Mouse (Mus musculus): ENCODE results near the gene Nsl1.
"Not testable (repeated sequence)": the region's sequence is repeated elsewhere in the genome, so short reads cannot be mapped to it uniquely, and the experiment has no call there.

Gene Nsl1

DNA sequence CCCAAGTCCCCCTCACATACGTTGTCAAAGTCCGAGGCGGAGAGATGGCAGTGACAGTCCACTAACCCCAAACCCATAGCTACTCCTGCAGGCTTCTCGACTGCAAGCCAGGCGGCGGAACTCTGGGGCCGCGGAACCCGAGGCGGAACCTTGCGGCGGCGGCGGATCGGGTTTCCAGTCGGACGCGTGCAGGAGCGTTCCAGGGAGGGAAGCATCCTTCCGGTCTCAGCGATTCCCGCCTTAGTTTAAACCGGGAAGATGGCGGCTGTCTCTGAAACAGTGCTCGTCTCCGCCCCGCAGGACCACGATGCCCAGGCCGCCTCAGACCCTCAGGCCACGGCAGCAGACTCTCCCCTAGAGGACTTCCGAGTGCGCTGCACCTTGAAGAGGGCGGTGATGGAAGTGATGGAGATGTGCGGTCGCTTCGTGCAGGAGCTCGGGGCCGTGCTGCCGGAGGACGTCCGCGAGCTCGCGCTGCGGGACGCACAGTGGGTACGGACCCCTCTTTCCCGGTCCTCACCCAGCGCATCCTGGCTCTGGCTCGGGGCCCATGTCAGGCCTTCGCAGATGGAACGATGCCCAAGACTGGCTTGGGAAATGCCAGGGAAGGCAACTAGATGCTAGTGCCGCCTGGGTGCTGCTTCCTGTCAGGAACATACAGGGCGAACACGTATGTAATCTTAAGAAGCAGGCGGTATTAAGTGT, at the start of gene Nsl1, which contains the start of gene Tatdn3:
Nsl1 (plus strand) TSS at position 232 of the 705 bp plus-strand sequence.
Tatdn3 (minus strand) TSS at position 152 of the 705 bp plus-strand sequence.
- peak; percentile 94 for DNase-seq

DNA sequence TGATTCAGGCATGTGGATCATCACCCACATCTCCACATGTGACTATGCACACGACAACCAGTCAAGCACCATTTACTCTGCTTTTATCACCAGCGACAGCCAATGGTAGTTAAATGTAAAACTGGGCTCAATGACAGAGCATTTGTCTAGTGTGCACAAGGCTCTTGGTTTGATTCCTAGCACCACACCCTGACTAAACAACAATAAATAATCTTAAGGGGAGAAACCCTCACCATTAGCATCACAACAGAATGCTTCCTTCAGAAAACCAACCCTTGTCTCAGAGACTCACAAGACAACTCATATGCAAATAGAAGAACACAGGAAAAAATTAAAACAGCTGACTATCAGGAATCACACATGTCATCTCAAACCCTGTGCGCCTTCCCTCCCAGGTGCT, 48.5 kb upstream of the Nsl1 start:
- DNase-seq: no peak

DNA sequence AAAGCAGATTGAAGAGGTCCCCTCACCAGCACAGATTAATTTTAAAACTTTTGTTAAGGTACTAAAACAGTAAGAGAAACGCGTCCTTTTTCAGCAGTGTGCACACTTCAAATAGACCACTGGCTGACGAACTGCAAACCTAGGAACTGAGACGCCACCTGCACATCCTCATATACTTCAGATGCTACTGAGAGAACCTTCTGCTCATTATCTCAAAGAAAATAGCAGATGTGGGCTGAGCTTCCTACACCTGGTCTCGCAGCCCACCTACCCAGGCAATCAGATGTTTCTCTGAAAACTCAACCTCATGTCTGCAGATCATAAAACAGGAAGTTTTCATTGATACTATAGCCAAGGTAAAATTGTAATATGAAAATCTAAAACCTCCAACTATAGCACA, 43.0 kb upstream of the Nsl1 start:
- DNase-seq: no peak

DNA sequence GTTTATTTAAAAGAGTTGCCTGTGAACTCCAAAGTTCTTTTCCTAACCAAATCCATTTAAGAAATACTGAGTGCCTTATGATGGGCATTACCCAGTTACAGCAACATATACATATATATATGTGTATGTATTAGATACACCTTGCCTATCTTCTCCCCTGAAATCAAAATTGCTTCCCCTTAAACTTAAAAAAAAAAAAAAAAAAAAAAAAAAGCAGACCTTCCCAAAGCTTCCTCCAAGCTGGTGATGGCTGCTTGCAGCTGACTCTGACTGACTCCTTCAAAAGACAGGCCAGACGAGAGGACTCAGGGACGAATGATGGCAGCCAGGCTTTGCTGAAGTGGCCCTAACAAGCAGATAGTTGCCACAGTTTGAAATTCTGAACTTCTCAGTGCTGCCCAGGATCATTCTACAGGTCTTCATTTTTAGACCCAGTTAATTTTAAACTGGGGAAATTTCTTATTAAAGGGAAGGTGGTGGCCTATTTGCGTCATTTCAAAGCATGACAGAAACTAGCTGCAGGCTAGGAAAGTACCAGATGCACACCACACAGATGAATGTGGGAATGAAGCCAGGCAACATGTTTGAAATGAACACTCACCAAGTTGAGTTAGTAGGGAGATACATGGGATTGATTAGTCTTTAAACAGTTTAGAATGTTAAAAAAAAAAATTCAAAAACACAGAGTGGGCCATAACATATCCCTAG, 42.4 kb upstream of the Nsl1 start:
- no peak for DNase-seq

DNA sequence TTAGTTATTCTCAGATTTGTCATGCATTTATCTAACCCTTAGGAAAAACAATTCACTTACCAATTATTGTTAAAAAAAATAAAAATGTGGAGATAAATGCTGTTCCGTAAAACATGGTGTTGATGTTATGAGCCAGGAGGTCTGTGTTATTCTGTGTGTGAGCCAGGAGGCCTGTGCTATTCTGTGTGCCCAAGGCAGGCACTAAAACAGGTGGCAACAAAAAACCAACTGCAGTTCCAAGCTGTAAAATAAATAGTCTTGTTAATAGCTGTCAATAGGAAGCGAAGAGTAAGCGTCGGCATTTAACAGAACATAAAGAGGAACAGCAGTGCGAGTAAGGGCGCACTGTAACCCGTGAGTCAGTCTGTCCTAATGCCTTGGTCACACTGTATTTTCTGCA, 41.8 kb upstream of the Nsl1 start:
- no peak for DNase-seq

DNA sequence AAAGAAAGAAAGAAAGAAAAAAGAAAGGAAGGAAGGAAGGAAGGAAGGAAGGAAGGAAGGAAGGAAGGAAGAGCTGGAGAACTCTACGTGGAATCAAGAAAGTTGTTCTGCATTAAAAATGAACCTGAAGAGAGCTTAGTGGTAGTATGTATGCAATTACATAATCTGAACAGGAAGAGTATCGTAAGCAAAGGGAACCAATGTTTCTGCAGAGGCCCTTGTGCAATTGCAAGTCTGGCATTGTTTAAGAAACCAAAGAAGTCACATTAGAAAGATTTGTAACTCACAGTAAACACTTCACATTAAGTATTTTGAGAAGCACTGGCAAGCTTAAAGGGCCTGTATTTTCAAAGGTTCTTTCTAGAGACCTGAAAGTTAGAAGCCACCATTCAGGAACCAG, 39.7 kb upstream of the Nsl1 start:
- DNase-seq: no peak

DNA sequence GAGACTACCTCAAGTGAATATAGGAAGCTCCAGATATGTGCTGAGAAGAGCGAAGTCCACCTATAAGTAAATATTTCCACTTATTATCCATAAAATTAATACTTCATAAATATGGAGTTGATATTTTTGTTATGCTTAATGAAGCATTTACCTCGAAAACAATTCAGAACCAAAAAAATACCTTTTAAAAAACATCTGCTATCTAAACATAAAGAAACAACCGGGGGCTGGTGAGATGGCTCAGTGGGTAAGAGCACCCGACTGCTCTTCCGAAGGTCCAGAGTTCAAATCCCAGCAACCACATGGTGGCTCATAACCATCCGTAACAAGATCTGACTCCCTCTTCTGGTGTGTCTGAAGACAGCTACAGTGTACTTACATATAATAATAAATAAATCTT, 39.0 kb upstream of the Nsl1 start:
- DNase-seq: not testable (repeated sequence)

DNA sequence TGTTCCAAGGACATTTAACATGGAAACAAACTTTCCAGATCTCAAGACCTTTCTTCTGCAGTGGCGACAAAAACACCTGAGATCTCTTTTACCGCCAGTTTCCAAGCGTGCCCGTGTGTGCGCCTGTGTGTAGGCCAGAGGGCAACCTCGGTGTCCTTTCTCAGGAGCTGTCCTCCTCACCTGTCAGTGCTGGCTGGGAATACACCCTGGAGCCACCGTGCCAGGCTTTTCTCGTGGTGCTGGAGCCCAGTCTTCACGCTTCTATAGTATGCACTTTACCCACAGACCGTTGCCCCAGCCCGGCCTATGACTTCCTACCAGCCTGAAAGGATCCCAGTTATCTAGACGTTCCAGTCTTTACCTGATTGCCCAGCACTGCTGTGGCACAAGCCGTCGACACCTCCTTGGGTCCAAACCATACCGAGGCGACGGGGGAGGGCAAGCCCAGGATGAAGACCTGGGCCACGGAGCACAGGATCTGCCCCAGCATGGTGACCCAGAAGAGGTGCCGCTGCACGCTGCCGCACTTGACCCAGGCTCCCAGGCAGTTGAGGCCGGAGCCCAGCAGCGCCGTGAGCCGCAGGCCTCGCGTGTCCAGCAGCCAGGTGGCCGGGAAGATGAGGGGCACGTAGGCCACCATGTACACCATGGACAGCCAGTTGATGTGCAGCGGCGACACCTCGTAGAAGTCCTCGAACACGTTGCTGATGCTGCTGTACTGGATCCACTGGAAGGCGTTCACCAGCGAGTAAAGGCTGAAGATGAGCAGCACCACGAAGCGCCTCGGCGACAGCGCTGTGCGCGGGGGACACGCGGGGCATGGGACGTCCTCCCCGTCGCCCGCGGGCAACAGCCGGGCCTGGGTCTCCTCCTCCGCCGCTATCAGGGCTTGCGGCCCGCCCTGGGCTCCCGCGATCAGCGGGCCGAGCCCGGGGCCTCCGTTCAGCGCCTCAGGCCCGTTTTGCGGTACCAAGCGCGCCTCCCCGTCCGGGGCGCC, 37.5 kb upstream of the Nsl1 start:
- peak; percentile 7 for DNase-seq

DNA sequence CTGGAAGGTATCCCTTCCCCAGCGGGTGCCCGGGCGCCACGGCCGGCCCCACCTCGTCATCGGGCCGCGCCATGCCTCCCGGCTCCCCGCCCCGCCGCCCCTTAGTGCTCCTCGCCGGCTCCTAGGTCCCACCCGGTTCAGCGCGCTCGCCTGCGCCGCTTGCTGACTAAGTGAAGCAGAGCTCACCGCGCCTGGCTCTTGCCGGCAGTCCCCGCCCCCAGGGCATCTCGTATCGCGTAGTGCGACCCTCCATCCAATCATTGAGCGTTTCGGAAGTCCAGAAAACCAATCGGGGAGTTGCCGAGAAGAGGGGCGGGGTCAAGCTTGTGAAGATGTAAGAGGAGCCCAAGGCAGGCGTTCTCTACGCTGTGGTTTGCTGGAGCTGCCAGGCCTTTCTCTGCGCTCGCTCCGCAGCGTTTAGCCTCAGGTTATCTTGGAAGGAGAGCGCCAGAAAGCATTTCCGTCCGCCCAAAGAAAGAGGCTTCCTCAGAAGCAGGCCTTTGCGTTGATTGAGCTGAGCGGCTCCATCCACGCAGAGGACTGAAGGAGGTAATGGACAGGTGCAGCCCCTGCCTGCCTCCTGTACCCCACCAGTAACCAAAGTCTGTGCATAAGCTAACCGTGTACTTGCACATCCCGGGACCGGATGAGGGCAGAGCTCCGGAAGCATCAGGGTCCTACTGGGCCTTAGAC, 36.6 kb upstream of the Nsl1 start, which contains the start of gene Flvcr1:
Flvcr1 (minus strand) TSS at position 138 of the 693 bp plus-strand sequence.
- DNase-seq: peak; percentile 96

DNA sequence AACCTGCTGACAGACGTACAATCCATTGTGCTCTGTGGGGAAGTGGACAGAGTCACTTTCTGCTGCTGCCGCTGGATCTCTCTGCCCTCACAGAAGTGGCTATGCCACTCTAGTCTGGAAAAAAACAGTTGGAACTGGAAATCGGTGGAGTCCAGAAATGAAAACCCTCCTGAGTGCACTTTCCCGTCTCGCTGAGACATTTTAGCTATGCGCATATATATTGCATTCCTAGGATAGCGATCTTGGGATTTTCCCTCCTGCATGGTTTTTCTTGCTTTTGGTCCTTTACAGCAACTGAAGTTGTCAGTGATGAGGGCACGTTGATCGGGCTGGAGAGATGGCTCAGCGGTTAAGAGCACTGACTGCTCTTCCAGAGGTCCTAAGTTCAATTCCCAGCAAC, 32.6 kb upstream of the Nsl1 start:
- no peak for DNase-seq

DNA sequence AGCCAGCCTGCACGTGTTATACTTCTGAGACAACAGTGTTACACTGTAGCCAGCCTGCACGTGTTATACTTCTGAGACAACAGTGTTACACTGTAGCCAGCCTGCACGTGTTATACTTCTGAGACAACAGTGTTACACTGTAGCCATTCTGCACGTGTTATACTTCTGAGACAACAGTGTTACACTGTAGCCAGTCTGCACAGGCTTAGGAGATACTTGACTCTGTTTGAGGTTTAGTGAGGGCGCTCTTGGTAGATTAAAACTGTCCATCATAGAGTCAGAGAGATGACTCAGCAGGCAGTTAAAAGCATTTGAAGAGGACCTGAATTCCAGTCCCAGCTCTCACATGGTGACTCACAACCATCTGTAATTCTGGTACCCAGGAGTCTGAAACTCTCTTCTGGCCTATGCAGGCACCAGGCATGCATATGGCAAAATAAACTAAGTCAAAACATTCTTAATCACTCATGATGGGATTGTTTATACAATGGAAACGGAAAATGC, 31.8 kb upstream of the Nsl1 start:
- DNase-seq: not testable (repeated sequence)

DNA sequence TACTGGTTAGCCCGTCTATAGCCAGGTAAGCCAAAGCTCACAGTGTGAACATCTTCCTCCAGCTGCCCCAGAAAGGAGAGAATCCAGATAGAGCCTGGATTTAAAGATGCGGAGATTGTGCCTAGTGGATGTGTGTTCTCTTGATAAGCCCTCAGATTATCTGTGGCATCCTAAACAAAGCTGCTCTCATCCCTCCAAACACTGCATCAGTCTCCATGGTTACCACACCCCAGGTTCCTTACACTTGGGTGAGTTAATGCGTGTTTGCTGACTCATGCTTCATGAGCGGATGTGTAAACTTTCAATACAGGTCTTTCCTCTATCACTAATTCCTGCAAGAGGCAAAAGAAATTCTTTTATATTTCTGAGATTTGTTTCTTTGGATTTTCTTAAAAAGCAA, 27.2 kb upstream of the Nsl1 start:
- no peak for DNase-seq

DNA sequence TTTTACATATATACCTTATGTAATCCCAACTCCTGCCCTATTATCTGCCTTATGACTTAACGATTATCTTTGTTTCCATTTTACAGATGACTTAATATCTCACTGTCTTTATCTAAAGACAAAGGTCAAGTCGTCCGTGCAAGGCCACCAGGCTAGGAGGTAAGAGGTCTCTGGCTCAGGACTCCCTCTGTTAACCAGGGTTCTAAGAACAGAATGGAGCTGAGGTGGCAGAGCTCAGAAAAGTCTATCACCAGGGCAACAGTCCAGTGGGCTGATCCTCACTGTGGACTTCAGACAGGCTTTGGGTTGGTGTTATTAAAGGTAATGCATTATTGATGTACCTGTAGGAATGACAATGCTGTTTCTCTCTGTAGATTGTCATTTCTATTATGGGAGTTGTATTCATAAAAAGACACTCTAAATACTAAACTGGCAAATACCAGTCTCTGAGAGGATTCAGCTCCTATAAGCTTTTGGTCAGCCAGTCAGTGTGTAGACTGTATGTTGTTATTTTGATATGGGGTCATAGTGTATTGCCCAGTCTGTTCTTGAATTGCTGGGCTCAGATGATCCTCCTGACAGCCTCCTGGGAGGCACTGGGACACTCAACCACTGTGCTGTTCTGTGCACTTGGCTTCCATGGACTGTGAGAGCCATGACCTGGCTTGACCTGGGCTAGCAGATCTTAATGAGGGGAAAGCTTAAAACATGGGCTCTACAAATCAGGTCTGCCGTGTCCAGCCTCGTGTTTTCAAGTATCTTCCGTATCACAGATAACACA, 26.1 kb upstream of the Nsl1 start, which contains the start of gene Spata45:
Spata45 (plus strand) TSS at position 86 of the 781 bp plus-strand sequence.
- DNase-seq: no peak

DNA sequence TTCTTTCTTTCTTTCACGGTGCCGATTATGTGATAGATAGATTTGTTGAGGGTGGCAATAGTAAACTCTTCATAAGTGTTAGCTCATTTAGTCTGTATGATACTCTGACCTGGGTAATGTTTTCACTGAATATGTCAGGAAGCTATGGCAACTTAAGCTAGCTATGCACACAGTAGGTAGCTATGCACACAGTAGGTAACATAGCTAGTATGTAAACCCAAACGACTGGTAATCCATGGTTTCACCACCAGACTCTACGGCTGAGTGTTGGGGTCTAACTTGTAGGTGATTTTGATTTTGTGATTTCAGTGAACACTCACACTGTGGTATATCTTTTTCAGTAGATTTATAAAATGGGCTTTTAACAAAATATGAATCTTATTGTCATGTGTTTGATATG, 24.8 kb upstream of the Nsl1 start:
- no peak for DNase-seq

DNA sequence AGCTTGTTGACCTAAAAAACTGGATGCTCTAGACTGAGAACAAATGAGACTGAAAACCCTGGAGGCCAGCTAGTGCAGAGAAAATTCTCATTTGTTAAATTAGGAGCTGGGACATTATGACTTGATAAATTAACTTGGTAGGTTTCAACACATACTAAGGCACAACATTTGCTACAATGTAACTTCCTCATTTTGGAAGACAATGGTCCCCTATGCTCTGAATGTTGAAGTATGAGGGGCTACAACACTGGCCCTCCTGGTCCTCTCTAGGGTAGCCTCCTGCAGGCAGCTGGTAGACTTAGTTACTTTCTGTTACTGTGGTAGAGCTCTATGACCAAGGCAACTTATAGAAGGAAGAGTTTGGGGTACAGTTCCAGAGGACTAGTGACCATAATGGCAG, 21.5 kb upstream of the Nsl1 start:
- no peak for DNase-seq

DNA sequence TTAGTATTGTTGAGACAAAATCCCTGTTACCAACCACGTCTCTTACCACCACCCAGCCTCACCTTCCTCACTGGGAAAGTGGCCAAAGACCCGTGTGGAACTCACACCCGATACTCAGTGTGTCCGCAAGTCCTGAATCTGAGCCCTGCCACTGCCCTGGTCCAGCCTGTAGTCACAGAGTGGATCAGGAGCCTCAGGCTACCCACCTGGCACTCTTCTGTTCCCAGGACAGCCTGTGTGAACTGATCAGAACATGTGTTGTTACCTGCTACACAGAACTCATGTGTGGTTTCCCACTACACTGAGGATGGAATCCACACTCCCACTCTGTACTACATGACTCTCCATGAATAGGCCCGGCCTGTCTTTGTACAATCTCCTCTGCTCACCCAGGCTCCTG, 20.7 kb upstream of the Nsl1 start:
- no peak for DNase-seq

DNA sequence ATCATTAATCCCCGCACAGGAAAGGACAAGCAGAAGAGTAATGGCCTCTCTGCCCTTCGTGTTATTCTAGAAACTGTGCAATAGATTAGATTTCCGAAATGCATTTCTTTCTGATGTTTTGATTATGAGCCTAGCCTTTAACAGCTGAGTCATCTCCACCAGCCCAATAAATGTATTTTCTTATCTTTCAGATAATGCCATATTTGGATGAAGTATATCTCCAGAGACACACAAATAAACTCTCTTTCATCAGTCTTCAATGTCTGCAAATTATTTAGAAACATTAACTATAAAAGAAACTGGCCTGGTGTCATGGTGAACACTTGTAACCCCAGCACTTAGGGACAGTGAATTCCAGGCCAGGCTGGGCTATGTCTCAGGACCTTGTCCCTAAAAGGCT, 20.1 kb upstream of the Nsl1 start:
- DNase-seq: no peak

DNA sequence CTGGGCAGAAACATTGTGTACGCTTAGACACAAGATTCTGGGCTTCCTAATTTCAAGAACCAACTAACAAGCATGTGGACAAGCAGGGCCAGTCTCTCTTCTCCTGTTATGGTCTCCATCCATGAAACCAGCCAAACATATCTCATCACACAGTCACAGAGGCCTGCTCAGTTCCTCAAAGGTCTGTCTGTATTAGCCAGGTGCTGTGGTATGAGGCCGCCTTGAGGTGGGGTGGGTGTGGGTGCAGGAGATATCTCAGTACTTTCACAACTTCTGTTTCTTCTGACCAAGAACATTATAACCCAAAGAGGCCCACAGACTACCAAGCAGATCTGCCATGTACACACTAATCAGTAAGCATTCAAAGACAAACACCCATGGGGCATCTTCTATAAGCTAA, 17.5 kb upstream of the Nsl1 start:
- DNase-seq: no peak

DNA sequence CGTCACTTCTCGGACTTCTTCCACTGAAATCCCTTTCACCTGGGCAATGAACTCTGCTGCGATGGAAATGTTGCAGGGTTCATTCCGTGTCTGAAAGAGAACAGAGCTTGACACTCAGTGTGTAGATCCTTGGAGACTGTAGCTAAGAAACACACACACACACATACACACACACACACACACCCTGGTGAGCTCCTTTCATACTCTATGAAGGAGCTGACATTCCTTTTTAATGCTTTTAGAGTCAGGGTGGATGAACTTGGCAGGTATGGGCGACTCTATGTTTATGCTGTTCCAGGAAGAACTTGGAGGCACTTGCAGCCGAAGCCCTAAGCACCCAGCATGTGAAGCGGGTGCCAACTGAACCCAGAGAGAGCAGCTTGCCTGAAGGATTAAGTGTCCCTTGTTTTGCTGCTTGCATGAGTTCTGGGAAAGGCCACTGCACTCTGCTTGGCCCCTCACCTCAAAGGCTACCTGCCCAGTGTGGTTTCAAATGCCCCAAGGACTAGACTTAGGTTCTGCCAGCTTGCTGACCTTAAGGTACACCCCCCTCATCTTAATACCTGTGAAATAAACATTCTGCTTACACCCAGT, 16.5 kb upstream of the Nsl1 start:
- DNase-seq: no peak

DNA sequence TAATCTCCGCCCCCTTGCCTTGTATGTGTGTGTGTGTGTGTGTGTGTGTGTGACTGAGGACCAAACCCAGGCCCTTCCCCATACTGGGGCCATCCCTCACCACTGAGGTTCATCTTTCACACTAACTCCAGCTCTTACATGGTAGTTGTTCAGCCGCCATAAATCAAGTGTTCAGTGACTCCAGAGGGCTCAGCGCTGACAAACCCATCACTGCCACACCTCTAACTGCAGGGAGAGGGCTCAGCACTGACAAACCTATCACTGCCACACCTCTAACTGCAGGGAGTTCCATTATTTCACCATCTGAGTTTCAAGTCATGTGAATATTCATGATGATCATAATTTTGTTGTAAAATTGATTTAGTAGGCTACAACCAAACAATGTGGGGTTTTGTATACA, 9.3 kb upstream of the Nsl1 start:
- no peak for DNase-seq

Measured in right cerebral cortex, postnatal 4 days (tissue).